Mouse (Mus musculus) kidney, postnatal 0 days (tissue): ENCODE results near the gene Il17re. TPM values are rescaled to one million over a fixed set of nuclear protein-coding genes. Genes with fewer than 3 reads are reported as not detected.

Experiments
- ATAC-seq: fragments of 200-750 bp; cut with Nextera tagmentation; replicated peaks from 2 replicates; pipeline ENCODE4 v1.8.0; 2017; ENCODE audit warnings: low read depth, moderate number of reproducible peaks, moderate TSS enrichment, moderate library complexity; ENCODE audit not compliant: low FRiP score
- DNase-seq: peaks from one replicate; pipeline ENCODE4 v3.0.0-alpha.2; 2016; ENCODE audit warnings: low spot score
- H3K27ac ChIP-seq: fragments of 300-500 bp; sonication (generic); 2 replicates; pipeline ENCODE4 v1.5.1; 2014; ENCODE audit warnings: mild to moderate bottlenecking
- H3K27me3 ChIP-seq: fragments of 300-500 bp; sonication (generic); 2 replicates; pipeline ENCODE4 v1.6.1; 2014; ENCODE audit warnings: low read length, mixed read lengths; ENCODE audit not compliant: insufficient read depth
- H3K36me3 ChIP-seq: fragments of 300-500 bp; sonication (generic); 2 replicates; pipeline ENCODE4 v1.6.1; 2014; ENCODE audit warnings: low read length, mixed read lengths; ENCODE audit not compliant: insufficient read depth
- H3K4me1 ChIP-seq: fragments of 300-500 bp; sonication (generic); replicated peaks from 2 replicates; pipeline ENCODE4 v1.6.1; 2014; ENCODE audit warnings: antibody characterized with exemption, low read length, mixed read lengths; ENCODE audit not compliant: insufficient read depth
- H3K4me2 ChIP-seq: fragments of 300-500 bp; sonication (generic); 2 replicates; pipeline ENCODE4 v1.6.1; 2014; ENCODE audit warnings: mild to moderate bottlenecking, low read length, moderate library complexity, mixed read lengths
- H3K4me3 ChIP-seq: fragments of 300-500 bp; sonication (generic); replicated peaks from 2 replicates; pipeline ENCODE4 v1.5.1; 2014; ENCODE audit warnings: low read depth, low read length
- H3K9ac ChIP-seq: fragments of 300-500 bp; sonication (generic); 2 replicates; pipeline ENCODE4 v1.6.1; 2014; ENCODE audit warnings: low read depth, low read length
- H3K9me3 ChIP-seq: fragments of 300-500 bp; sonication (generic); replicated peaks from 2 replicates; pipeline ENCODE4 v1.6.1; 2016; ENCODE audit warnings: low read length, inconsistent platforms, mixed read lengths
- CTCF ChIP-seq: IDR thresholded peaks from 2 replicates; pipeline ENCODE4 v1.5.1; 2016; ENCODE audit warnings: antibody characterized with exemption, low read depth, mild to moderate bottlenecking, moderate library complexity
- WGBS: fragments of 180-500 bp; shearing (Covaris S2); extraction: QIAGEN DNeasy Blood & Tissue Kit; methylation state at CpG from one replicate; pipeline ENCODE4 v1.1.7; 2014; 5-methylcytosine and 5-hydroxymethylcytosine counted together
- polyA plus RNA-seq: library from polyadenylated mRNA; unstranded; fragments of >200 nt; fragmentation: Nextera tagmentation; extraction: Ambion mirVana; gene quantifications from 2 replicates; pipeline ENCODE4 v1.2.1, GENCODE M21; 2015

Gene Il17re
- polyA plus RNA-seq = 10.9 and 11.1 TPM in 2 replicates

DNA sequence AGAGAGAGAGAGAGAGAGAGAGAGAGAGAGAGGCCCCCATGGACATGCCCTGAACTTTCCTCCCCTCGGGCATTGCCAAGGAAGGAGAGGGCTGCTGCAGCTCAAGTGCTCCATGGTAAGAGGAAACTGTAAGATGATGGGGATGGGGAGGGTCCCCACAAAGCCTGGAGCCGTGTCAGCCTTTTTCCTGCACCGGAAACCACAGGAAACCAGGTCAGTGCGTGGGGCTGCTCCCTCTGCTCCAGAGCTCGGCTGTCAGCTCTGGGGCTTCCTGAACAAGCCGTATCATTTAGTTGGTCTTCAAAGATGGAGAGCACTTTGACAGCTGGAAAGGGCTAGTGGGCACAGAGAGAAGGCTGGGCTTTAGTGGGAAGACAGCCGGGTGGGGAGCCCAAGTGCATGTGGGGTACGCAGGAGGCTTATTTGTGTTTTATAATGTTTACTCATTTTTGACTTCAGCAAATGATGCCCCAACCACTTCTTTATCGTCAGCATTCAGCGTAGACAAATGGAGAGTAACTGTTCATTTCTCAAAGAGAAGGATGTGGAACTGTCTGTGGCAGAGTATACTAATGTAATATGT, at the start of gene Il17re:
Il17re (plus strand) TSS at position 533 of the 583 bp plus-strand sequence.
- H3K36me3 ChIP-seq = no peaks in the 10 kb centered on the region
- peak within 1 kb of the TSS; percentile 13; the same call in 1 of the 2 replicates for H3K4me2 ChIP-seq
- TF ChIP-seq CTCF = no peak
- peak within 1 kb of the TSS; percentile 43; the same call in 1 of the 2 replicates for H3K27ac ChIP-seq
- DNase-seq = no peak
- 0 out of 2 replicates have a peak, but pooled peaks cover 2% of the 10 kb centered on the region for H3K4me1 ChIP-seq
- WGBS = 42% methylated on average over 10 of the region's 10 CpGs
- H3K9ac ChIP-seq = peak within 1 kb of the TSS; percentile 49
- H3K4me3 ChIP-seq = no peak within 1 kb of the TSS
- H3K27me3 ChIP-seq = no peaks in the 10 kb centered on the region
- H3K9me3 ChIP-seq = no peaks in the 10 kb centered on the region
- no peak for ATAC-seq

GRCm38 (mm10) chr6:113410001-113410400, 48.3 kb upstream of the Il17re start:
- no peaks in the 10 kb centered on the region for H3K9me3 ChIP-seq
- H3K27ac ChIP-seq = no peak overlapping the region
- no peaks in the 10 kb centered on the region for H3K4me1 ChIP-seq
- H3K4me2 ChIP-seq = no peak overlapping the region
- TF ChIP-seq CTCF = no peak
- WGBS = 75% methylated on average over 1 of the region's 1 CpGs
- H3K4me3 ChIP-seq = no peak overlapping the region
- H3K9ac ChIP-seq = no peak overlapping the region
- no peaks in the 10 kb centered on the region for H3K27me3 ChIP-seq
- H3K36me3 ChIP-seq = peaks cover 2% of the 10 kb centered on the region; the same call in 1 of the 2 replicates
- DNase-seq (no peak), ATAC-seq (no peak)

- TF ChIP-seq CTCF = no peak
- Histone ChIP-seq H3K9ac (no peak overlapping the region), H3K4me3 (no peak overlapping the region), H3K27me3 (no peaks in the 10 kb centered on the region), H3K9me3 (no peaks in the 10 kb centered on the region), H3K4me1 (peaks cover 7% of the 10 kb centered on the region), H3K27ac (no peak overlapping the region), H3K36me3 (peaks cover 11% of the 10 kb centered on the region; the same call in 1 of the 2 replicates), H3K4me2 (no peak overlapping the region)
- DNase-seq = no peak
- 75% methylated on average over 5 of the region's 5 CpGs for WGBS
- ATAC-seq = no peak
Observed at GRCm38 (mm10) chr6:113416416-113416815, 41.9 kb upstream of the Il17re start.

GRCm38 (mm10) chr6:113418441-113419198, 39.7 kb upstream of the Il17re start:
- H3K9me3 ChIP-seq = no peaks in the 10 kb centered on the region
- peak overlapping the region; percentile 75 for H3K4me2 ChIP-seq
- H3K9ac ChIP-seq = peak overlapping the region; percentile 55
- WGBS = 8% methylated on average over 16 of the region's 16 CpGs
- TF ChIP-seq CTCF = no peak
- H3K36me3 ChIP-seq = peaks cover 11% of the 10 kb centered on the region; the same call in 1 of the 2 replicates
- peak; percentile 80 for ATAC-seq
- peak overlapping the region; percentile 72 for H3K27ac ChIP-seq
- peak; percentile 53 for DNase-seq
- peaks cover 7% of the 10 kb centered on the region for H3K4me1 ChIP-seq
- H3K4me3 ChIP-seq = peak overlapping the region; percentile 56
- H3K27me3 ChIP-seq = no peaks in the 10 kb centered on the region

- no peaks in the 10 kb centered on the region for H3K27me3 ChIP-seq
- peak within 1 kb of the TSS; percentile 75 for H3K4me2 ChIP-seq
- WGBS = under 1% methylated on average over 25 of the region's 25 CpGs
- H3K9me3 ChIP-seq = no peaks in the 10 kb centered on the region
- ATAC-seq (peak; percentile 95), DNase-seq (peak; percentile 99)
- no peak for TF ChIP-seq CTCF
- H3K36me3 ChIP-seq = peaks cover 11% of the 10 kb centered on the region; the same call in 1 of the 2 replicates
- peaks cover 7% of the 10 kb centered on the region for H3K4me1 ChIP-seq
- peak within 1 kb of the TSS; percentile 56 for H3K4me3 ChIP-seq
- H3K27ac ChIP-seq = peak within 1 kb of the TSS; percentile 72
- H3K9ac ChIP-seq = peak within 1 kb of the TSS; percentile 55
Observed at GRCm38 (mm10) chr6:113419199-113419587, 39.1 kb upstream of the Il17re start, which contains the start of gene Rpusd3. Rpusd3 (minus strand) TSS chr6:113419340.

DNA sequence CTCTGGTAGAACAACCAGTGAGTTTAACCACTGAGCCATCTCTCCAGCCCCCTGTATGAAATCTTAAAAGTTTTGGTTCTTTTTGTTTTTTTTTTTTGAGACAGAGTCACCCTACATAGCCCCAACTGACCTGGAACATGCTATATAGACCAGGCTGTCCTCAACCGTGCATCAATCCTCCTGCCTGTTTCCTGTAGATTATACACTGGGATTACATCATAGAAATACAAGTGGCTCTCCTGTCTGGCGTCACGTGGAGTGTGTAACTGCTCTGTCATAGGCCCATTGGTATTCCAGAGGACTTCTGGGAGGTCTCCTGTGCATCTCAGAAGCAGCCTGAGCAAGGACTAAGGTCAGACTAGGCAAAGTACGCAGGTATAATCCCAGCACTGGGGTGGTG, 35.3 kb upstream of the Il17re start:
- H3K4me1 ChIP-seq = peaks cover 3% of the 10 kb centered on the region
- no peak for ATAC-seq
- H3K27me3 ChIP-seq = no peaks in the 10 kb centered on the region
- no peaks in the 10 kb centered on the region for H3K9me3 ChIP-seq
- H3K4me2 ChIP-seq = no peak overlapping the region
- DNase-seq = no peak
- no peak overlapping the region for H3K4me3 ChIP-seq
- no peak overlapping the region for H3K27ac ChIP-seq
- H3K36me3 ChIP-seq = no peaks in the 10 kb centered on the region
- no peak for TF ChIP-seq CTCF
- 73% methylated on average over 4 of the region's 4 CpGs for WGBS
- no peak overlapping the region for H3K9ac ChIP-seq
